Mouse (Mus musculus) liver, adult 2 months (tissue): Measurements from ENCODE around the gene Fam69a.

Experiments used
- CTCF ChIP-seq: fragments of 200-500 bp; IDR thresholded peaks from 2 replicates; pipeline ENCODE4 v1.5.1; 2011; ENCODE audit warnings: low read depth, low read length, control low read depth
- POLR2A ChIP-seq: fragments of 200-500 bp; IDR thresholded peaks from 2 replicates; pipeline ENCODE4 v1.6.1; 2011; ENCODE audit warnings: low read length, control low read depth; ENCODE audit not compliant: insufficient read depth; ENCODE audit errors: extremely low read depth

- no peak for TF ChIP-seq POLR2A
- TF ChIP-seq CTCF = no peak
These were observed 43.1 kb upstream of the Fam69a start for GRCm38 (mm10) chr5:108029968-108030367.
